Mouse (Mus musculus): Measurements from ENCODE around the gene Set.

Set gene

DNA sequence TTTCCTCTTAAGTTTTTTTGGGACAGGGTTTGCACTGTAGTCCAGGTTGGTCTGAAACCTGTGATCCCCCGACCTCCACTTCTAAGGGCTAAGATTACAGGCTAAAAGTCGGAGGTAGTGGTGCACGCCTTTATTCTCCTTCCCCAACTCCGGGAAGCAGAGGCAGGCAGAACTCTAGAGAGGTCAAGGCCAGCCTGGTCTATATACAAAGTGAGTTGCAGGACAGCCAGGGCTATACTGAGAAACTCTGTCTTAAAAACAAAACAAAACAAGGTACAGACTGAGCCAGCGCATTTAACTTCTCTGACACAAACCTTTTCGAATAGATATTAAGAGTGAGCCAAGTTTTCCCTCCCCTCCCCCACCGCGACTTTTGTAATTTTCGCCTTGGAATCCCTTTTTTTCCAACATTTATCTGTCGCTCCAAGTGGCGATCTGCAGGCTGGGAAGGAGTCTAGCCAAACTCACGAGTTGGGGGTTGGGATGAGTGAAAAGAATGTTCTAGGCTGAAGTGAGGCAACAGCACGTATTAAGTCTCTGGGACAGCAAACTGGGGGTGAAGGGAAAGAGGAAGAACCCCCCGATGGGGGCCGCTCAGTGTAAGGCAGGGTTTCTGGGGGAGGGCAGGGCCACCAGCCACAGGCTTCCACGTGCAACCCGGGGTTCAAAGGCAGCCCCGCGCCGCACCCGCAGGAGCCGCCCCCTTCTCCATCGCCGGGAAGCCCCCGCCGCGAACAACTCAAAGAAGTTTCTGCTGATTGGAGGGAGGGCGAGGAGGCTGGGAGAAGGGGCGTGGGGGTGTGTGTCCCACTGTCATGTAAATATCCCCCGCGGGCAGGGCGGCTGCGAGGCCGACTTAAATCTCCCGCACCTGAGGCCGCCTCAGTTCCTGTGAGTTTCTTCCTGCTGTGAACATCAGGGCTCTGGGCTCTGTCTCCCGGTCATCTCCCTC is 4.3 kb downstream of the Set start:
- DNase-seq (ENCODE audit: extremely low read depth, low read depth) = peak; percentile 73

DNA sequence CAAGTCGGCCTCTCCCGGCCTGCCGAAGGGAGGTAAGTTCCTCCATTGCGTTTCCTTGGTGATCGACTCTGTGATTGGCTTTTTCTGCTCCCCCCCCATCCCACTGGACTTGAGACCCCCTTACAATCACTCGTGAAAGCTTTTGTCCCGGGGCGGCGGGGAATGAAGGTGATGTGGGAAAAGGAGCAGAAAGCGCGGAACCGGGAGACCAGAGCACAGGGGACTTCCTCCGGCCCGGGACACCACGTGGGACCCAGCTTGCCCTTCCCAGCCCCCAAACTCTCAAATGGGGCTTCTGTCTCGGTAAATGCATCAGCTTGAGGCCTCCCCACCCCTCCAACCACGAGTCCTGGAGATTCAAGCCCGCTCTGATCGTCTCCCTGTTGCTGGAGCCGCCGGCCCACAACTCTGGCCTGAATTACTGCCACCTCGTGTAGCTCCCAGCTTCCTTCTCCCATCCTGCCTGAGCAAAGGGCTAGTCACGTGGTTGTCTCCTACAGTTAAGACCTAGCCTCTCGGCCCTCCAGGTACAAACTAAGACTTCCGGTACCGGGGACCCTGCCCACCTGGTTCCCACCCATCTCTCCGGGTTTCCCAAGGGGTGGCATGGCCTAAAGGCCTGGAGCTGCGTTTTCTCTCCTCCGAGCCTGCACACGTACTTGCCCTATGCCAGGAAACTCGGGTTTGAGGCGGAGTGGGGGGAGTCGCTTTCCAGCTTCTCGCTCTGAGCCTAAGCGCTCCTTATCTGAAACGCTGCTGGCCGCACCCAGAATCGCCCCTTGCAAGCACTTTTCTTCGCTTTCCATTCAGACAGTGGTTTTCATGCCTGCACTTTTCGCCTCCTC is 5.3 kb downstream of the Set start:
- DNase-seq (ENCODE audit: extremely low read depth, low read depth) = peak; percentile 79

DNA sequence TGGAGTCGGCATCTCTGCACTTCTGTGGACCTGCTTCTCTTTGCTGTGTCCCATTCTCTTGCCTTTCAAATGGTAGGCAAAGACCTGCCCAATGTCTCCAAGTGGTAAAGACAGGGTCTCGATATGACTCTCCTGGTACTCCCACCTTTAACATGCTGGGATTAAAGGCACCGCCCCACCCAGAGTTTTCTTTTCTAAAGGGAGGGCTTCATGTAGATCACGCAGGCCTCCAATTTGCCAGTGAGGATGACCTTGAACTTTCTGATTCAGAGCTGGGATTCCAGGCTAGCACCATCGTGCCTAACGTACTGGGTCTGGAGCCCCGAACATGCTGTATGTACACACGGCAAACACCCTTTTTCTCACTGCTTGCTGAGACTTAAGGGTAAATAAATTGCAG is 6.1 kb downstream of the Set start:
- no peak for DNase-seq (ENCODE audit: extremely low read depth, low read depth)

DNA sequence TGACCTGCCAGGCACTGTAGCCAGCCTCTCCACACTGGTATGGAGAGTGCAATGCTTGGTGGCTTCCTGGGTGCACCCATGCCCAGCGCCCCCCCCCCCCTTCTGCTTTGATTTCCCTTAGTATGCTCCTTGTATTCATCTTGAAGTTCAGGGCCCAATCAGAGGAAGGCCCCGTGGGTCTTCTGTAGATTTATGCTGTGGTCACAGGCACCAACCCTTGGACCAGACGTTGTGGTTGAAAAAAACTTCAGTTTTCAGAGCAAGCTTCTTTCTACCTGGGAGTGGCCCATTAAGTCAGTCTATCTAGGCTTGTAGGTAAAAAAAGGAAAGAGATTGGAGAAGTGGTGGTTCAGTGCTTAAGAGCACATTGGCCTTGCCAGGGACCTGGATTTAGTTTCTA is 6.6 kb downstream of the Set start:
- no peak for DNase-seq (ENCODE audit: extremely low read depth, low read depth)

DNA sequence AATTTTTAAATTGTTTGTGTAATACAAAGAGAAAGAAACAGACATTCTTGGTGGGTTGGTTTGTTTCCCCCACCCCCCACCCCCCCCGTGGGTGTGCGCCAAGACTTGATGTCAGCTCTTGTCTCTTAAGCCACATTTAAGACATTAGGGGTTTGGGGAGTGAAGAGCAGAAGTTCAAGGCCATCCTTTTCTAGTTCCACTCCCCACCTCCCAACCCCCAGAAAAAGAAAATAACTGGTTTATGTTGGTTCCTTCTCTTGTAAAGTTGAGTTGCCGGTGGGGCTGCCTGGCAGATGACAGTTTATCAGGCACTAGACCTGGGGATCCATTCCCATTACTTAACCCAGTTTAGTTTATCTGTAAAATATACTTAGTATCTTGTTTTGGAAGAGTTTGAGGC is 7.1 kb downstream of the Set start:
- DNase-seq (ENCODE audit: extremely low read depth, low read depth) = no peak

DNA sequence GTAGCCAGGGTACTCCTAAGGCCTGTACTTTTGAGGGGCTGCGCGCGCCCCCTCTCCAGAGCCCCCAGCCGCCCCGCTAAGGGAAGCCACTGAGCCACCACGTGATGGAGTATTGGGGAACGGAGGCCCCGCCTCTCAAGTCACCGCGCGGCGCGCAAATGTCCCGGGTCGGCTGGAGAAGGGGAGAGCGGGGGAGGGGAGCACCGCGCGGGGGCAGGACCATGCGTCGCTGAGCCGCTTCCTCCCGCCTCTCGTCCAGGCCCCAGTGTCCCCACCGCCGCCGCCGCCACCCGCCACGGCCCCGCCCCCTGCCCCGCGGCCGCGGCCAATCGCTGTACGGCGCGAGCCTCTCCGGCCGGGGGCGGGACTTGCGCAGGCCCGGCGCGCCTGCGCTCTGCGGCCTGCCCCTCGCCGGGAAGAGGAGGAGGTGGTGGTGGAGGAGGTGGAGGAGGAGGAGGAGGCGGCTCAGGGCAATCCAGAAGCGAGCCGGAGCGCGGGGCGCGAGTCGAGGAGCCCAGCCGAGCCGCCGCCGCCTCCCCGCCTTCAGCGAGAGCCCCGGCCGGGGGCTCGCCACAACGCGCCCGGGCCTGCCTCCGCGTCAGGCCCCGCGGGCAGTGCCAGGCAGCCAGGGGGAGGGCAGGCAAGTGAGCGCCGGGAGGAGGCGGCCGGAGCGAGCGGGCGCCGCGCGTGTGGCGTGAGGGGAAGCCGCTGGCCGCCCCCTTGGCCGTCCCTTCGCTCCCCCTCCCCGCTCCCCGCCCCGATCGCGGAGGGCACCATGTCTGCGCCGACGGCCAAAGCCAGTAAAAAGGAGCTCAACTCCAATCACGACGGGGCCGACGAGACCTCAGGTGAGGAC is 9.1 kb downstream of the Set start:
- DNase-seq (ENCODE audit: extremely low read depth, low read depth) = peak; percentile 72

DNA sequence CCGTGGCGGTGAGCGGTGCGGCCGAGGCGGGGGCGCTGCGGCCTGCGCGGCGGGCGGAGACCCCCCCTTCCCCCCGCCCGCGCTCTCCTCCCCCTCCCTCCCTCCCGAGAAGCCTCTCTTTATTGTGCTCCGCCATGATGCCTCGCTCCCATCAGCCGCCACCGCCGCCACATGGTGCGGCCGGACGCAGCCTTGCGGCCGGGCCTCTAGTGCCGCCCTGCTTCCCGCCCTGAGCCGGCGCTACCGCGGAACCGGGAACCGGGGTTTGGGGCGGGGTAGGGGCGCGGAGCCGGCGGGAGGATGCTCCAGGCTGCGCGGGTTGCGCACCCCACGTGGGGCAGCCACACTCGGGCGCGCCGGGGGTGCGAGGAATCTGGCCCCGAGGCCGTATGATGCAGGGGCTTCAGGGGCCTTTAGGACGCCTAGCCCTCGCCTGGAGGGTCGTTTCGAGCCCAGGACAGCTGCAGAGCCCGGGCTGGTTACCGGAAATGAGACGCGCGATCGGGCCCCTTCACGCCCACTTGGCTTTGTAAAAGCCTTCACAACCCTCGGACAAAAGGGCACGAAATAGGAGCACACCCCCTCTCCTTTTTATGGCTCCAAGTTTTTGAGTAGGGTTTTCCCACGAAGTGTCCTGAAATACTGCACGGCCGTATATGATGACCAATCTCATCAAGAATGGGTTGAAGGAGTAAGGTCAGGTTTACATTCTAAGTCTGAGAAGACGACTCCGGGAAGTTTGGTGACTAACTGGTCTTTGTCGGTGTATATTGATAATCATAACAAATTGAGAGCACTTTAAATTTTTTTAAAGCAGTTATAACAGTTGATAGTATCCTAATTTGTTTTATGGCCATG is 10.1 kb downstream of the Set start:
- no peak for DNase-seq (ENCODE audit: extremely low read depth, low read depth)

DNA sequence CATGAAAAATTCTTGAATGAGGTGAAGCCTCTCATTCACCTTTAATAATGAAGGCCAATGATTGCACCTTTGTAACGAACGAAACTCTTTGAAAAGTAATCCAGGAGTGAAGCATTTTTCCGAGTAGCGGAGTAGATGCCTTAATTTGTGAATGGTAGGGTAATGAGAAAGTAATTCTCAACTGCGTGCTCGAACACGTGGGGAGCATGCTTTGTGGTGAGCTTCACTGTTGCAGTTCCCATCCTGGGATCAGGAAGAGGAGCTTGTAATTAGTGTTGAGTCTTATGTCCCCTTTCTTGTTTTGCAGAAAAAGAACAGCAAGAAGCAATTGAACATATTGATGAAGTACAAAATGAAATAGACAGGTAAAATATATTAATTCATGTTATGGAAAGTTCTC is 10.8 kb downstream of the Set start:
- no peak for DNase-seq (ENCODE audit: extremely low read depth, low read depth)

DNA sequence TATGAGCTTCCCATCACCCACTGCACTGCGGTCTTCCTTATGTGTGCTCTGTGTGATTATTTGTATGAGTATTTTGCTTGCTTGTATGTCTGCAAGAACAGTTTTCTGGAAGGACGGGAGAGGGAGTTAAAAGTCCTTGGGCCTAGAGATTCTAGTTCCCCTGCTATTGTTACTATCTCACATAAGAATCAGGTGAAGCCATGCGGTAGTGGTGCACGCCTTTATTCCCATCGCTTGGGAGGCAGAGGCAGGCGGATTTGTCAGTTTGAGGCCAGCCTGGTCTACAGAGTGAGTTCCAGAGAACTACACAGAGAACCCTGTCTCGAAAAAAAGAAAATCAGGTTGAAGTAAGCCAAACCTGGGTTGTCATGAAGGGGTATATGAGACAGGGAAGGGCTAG is 15.7 kb downstream of the Set start:
- DNase-seq (ENCODE audit: extremely low read depth, low read depth) = no peak

DNA sequence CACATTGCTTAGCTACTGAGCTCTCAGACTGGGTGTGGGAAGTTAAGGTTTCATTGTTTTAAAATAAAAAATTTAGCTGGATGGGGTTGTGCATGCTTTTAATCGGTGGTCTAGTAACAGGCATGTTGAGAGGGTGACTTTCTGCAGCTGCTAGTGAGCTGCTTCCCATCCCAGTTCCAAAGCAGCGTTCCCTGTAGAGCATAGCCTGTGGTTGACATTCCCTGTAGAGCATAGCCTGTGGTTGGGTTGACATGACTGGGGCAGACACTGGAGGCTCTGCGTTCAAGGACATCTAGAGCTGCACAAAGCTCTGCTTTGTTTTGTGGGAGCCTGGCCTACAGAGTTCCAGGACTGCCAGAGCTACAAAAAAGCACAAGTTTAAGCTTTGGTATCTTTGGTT is 16.1 kb downstream of the Set start:
- no peak for DNase-seq (ENCODE audit: extremely low read depth, low read depth)

DNA sequence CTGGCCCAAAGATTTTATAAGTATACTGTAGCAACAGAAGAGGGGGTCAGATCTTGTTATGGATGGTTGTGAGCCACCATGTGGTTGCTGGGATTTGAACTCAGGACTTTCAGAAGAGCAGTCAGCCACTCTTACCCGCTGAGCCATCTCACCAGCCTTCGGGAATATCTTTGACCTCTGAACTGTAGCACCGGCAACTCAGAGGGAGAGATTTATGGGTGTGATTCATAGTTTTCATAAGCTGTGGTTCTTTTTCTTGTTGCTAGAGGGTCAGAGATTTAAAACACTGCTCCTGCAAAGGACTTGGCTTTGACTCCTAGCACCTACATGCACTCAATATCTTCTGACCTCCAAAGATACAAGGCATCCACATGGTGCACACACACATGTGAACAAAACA is 18.4 kb downstream of the Set start:
- no peak for DNase-seq (ENCODE audit: extremely low read depth, low read depth)

DNA sequence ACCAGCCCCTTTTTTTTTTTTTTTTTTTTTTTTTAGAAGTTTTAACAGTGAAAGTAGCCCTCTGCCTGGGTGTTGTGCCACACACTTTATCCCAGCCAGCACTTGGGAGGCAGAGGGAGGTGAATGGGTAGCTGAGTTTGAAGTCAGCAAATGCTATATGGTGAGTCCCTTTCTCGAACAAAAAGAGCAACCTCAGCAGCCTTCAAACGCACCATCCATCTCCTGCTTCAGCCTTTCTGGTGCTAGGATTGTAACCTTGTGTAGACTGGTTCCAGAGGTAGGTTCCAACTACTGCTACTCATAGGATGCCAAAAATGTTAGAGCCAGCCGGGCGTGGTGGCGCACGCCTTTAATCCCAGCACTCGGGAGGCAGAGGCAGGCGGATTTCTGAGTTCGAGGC is 19.3 kb downstream of the Set start:
- DNase-seq (ENCODE audit: extremely low read depth, low read depth) = no peak

DNA sequence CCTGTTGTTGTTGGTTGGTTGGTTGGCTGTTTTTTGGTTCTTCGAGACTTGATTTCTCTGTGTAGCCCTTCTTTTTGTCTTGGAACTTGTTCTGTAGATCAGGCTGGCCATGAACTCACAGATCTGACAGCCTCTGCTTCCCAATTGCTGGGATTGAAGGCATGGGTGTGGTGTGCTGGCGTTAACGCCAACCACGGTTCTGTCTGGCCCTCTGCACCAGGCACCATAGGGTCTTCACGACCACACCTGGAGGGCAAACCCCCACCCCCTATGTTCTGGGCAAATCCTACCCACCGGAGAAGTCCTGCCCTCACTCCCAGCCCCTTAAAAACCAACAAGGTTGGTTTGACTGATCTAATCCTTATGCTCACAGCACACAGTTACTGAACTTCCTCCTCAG is 19.8 kb downstream of the Set start:
- DNase-seq (ENCODE audit: extremely low read depth, low read depth) = no peak

DNA sequence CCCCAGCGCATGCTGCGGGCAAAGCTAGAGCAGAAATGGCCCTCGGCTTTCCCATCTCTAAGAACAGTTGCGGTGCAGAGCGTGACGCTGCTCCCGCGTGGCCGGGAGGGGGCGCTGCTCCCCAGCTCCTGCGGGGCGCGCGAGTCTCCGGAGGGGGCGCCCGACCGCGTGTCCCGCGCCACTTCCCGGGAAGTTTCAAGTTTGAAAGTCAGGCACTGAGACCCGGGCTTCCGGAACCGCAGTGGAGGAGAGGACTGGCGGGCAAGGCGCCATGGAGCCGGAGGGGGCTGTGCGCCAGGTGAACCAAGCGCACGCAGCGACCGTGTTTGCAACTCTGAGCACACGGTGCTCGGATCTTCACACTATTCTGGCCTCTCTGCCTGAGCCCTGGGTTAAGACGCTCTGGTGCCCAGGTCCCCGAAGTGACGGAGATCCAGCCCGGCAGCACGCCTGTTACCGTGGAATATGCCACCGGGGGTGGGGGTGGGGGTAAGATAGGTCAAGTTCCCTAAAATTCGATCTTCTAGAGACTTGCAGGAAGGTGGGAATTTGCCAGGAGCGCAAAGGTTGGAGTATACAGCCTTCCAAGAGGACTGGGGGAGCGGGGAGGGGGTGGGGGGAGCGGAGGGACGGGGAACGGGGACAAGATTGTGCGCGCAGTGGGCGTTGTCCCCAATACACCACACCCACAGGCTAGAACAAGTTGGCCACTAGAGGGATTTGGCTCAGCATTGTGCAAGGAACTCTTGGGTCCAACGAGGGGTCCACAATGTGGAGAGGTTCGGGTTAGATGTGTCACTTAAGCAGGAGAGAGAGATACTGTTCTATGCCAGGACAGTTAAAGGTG is 20.5 kb downstream of the Set start, which contains the start of gene Pkn3:
TSS of gene Pkn3 (plus strand) at position 183 of the 847 bp plus-strand sequence.
- DNase-seq (ENCODE audit: extremely low read depth, low read depth) = no peak

DNA sequence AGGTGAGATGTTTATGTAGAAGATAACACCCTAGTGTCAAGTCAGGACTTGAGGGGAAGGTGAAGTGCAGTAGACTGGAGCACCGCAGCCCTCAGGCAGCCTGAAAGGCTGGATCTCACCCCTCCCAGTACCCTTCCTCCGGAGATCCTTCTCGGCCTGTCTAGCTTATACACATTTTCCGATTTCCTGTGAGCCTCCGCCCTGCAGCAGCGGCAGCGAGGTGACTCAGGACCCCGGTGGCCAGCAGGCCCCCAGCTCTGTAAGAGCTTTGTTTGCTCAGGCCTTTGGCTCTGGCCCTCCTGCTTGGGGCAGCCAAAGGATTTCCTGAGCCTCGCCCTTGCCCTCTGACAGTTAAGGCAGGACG is 21.2 kb downstream of the Set start:
- DNase-seq (ENCODE audit: extremely low read depth, low read depth) = no peak

DNA sequence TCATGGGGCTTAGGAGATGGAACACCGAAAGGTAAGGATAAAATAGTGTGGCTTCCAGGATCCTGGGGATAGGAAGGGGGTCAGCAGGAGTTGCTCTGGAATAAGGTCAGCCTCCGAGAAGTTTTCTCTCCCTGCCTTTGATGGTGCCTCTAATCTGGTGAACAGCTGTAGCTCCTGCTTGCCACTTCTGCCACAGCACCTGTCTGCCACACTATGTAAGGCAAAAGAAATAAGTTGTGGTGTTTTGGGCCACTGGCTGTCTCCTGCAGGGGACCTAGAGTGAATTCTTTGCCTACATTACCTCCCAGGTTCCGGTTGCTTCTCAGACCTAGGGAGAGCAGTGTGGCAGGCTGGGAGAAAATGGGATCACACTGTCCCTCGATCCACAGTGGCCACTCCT is 21.6 kb downstream of the Set start:
- DNase-seq (ENCODE audit: extremely low read depth, low read depth) = no peak

DNA sequence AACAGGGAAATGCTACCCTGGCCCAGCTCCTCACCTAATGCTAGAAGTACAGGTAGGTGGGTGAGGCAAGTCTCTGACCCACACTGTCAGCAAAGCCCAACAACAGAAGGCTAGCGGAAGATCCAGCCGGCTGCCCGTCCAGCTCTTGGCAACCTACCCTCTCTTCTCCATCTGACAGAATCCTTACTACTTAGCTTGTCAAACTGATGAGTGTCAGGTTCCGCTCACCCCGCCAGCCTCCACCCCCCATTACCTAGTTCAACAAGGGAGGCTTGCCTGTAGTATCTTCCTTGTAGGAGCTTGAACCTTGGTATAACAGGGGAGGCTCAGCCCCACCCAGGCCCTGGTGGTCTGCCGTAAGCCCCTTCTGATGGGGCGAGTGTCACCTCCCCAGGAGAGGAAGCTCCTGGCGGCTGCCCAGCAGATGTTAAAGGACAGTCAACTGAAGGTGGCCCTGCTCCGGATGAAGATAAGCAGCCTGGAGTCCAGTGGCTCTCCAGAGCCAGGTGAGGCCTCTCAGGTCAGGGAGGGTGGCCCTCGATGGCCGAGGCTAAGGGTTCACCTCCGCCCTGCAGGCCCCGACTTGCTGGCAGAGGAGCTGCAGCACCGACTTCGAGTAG is 23.1 kb downstream of the Set start:
- DNase-seq (ENCODE audit: extremely low read depth, low read depth) = no peak

DNA sequence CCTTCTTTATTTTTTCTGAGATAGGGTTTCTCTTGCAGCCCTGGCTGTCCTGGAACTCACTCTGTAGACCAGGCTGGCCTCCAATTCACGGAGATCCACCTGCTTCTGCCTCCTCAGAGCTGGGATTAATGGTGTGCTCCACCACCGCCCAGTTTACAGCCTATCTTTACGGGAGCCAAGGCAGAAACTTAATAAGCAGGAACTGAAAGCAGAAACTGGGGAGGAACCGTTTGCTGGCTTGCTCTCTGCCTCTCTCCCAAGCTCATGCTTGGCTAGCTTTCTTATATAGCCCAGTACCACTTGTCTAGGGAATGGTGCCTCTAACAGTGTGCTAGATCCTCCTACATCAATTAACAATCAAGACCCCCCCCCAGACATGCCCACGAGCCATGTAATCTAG is 26.9 kb downstream of the Set start:
- DNase-seq (ENCODE audit: extremely low read depth, low read depth) = no peak

DNA sequence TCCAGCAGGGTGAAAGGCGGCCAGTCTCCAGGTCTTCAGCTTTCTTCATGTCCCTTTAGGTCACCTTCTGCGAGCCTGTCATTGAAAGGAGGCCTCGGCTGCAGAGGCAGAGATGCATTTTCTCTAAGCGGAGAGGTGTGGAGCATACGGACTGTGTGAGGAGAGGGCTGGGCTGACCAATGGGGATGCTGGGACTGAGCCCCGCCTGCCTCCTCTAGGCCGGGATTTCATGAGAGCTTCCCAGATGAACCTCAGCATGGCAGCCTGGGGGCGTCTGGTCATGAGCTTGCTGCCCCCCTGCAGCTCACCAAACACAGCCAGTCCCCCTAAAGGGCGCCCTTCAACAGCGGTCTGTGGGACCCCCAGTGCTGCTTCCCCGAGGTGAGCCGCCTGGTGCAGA is 27.5 kb downstream of the Set start:
- DNase-seq (ENCODE audit: extremely low read depth, low read depth) = no peak
